Mouse (Mus musculus): ENCODE measurements around the gene Aqp8. TPM values are rescaled to one million over a fixed set of nuclear protein-coding genes. Genes with fewer than 3 reads are reported as not detected.

Aqp8 gene
- polyA plus RNA-seq, 1 experiment from 2014 or later = 1.4 TPM

- no peaks in the 10 kb centered on the region for H3K4me1 ChIP-seq (replicated peaks; ENCODE audit: control insufficient read depth, insufficient read depth, low read length)
- no peak for ATAC-seq (ENCODE audit: low FRiP score)
- no peak overlapping the region for H3K4me3 ChIP-seq (ENCODE audit: low read depth, low read length)
- no peak overlapping the region for H3K4me2 ChIP-seq (replicated peaks; ENCODE audit: low read depth, low read length)
- DNase-seq (ENCODE audit: low spot score) = no peak
- WGBS = 79% methylated on average over 4 of the region's 4 CpGs
- H3K9me3 ChIP-seq (ENCODE audit: control insufficient read depth, low read length) = no peaks in the 10 kb centered on the region
- H3K36me3 ChIP-seq (ENCODE audit: control insufficient read depth, insufficient read depth, low read length) = no peaks in the 10 kb centered on the region
- H3K27ac ChIP-seq (ENCODE audit: low read depth, low read length) = no peak overlapping the region
- H3K9ac ChIP-seq (ENCODE audit: low read depth, low read length) = no peak overlapping the region
- H3K27me3 ChIP-seq (ENCODE audit: control insufficient read depth, insufficient read depth, low read length) = no peaks in the 10 kb centered on the region
Observed at GRCm38 (mm10) chr7:123431206-123431605, 30.9 kb upstream of the Aqp8 start.

- ATAC-seq (ENCODE audit: low FRiP score) = no peak
- whole genome bisulfite sequencing = 100% methylated on average over 1 of the region's 1 CpGs
- no peak overlapping the region for H3K4me3 ChIP-seq (ENCODE audit: low read depth, low read length)
Observed at GRCm38 (mm10) chr7:123442079-123442478, 20.0 kb upstream of the Aqp8 start.

DNA sequence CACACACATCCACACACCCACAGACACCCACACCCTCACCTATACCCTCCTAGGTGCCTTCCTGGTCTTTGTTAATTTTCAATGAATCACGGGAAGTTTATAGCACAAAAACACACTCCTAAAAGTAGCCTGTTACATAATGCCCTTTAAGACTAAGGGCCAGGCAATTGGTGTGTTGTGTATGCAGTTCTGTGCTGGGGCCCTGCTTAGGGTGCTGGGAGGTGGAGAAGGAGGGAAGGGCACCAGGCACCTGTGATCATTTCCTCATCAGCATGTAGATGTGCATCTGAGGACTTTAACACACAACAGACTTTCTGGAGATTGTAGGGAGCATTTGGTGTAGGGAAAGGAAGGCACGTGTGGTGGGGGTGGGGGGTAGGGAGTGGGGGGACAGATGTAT is 13.3 kb upstream of the Aqp8 start:
- Histone ChIP-seq H3K4me1 (replicated peaks; ENCODE audit: control insufficient read depth, insufficient read depth, low read length) (no peaks in the 10 kb centered on the region), H3K4me2 (replicated peaks; ENCODE audit: low read depth, low read length) (no peak overlapping the region), H3K36me3 (ENCODE audit: control insufficient read depth, insufficient read depth, low read length) (no peaks in the 10 kb centered on the region), H3K9me3 (ENCODE audit: control insufficient read depth, low read length) (no peaks in the 10 kb centered on the region), H3K9ac (ENCODE audit: low read depth, low read length) (no peak overlapping the region), H3K4me3 (ENCODE audit: low read depth, low read length) (no peak overlapping the region), H3K27ac (ENCODE audit: low read depth, low read length) (no peak overlapping the region), H3K27me3 (ENCODE audit: control insufficient read depth, insufficient read depth, low read length) (no peaks in the 10 kb centered on the region)
- 91% methylated on average over 2 of the region's 2 CpGs for WGBS
- DNase-seq (ENCODE audit: low spot score) (no peak), ATAC-seq (ENCODE audit: low FRiP score) (no peak)

More at GRCm38 (mm10) chr7:123442079-123442478, 20.0 kb upstream of the Aqp8 start:
- H3K9ac ChIP-seq (ENCODE audit: low read depth, low read length) = no peak overlapping the region
- no peaks in the 10 kb centered on the region for H3K36me3 ChIP-seq (ENCODE audit: control insufficient read depth, insufficient read depth, low read length)
- H3K27me3 ChIP-seq (ENCODE audit: control insufficient read depth, insufficient read depth, low read length) = no peaks in the 10 kb centered on the region
- no peaks in the 10 kb centered on the region for H3K4me1 ChIP-seq (replicated peaks; ENCODE audit: control insufficient read depth, insufficient read depth, low read length)
- no peak for DNase-seq (ENCODE audit: low spot score)
- no peaks in the 10 kb centered on the region for H3K9me3 ChIP-seq (ENCODE audit: control insufficient read depth, low read length)
- no peak overlapping the region for H3K4me2 ChIP-seq (replicated peaks; ENCODE audit: low read depth, low read length)
- no peak overlapping the region for H3K27ac ChIP-seq (ENCODE audit: low read depth, low read length)

DNA sequence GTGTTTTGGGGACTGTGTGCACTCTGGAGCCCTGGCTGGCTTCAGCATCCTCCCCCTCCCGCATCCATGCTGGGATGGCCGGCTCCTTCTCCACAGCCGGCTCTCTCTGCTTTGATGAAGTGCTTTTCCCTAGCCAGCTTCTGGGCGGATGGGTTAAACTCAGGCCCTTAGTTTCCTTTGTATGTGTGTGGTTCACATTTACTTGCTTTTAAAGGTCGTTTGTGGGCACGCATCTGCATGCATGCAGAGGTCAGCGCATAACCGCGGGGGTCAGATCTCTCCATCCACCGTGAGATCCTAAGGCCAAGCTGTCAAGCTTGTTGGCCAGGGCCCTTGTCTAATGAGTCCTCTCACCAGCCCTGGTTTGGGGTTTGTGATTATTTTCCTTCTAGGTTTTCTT is 12.4 kb upstream of the Aqp8 start:
- Histone ChIP-seq H3K9me3 (ENCODE audit: control insufficient read depth, low read length) (no peaks in the 10 kb centered on the region), H3K4me3 (ENCODE audit: low read depth, low read length) (no peak overlapping the region), H3K4me1 (replicated peaks; ENCODE audit: control insufficient read depth, insufficient read depth, low read length) (no peaks in the 10 kb centered on the region), H3K27ac (ENCODE audit: low read depth, low read length) (no peak overlapping the region), H3K36me3 (ENCODE audit: control insufficient read depth, insufficient read depth, low read length) (no peaks in the 10 kb centered on the region), H3K4me2 (replicated peaks; ENCODE audit: low read depth, low read length) (no peak overlapping the region), H3K27me3 (ENCODE audit: control insufficient read depth, insufficient read depth, low read length) (no peaks in the 10 kb centered on the region), H3K9ac (ENCODE audit: low read depth, low read length) (no peak overlapping the region)
- 61% methylated on average over 10 of the region's 10 CpGs for WGBS
- DNase-seq (ENCODE audit: low spot score) (no peak), ATAC-seq (ENCODE audit: low FRiP score) (no peak)

GRCm38 (mm10) chr7:123450515-123450914 is 11.6 kb upstream of the Aqp8 start:
- H3K27me3 ChIP-seq (ENCODE audit: control insufficient read depth, insufficient read depth, low read length) = no peaks in the 10 kb centered on the region
- no peak overlapping the region for H3K27ac ChIP-seq (ENCODE audit: low read depth, low read length)
- H3K36me3 ChIP-seq (ENCODE audit: control insufficient read depth, insufficient read depth, low read length) = no peaks in the 10 kb centered on the region
- ATAC-seq (ENCODE audit: low FRiP score) (no peak), DNase-seq (ENCODE audit: low spot score) (no peak)
- no peaks in the 10 kb centered on the region for H3K9me3 ChIP-seq (ENCODE audit: control insufficient read depth, low read length)
- H3K4me1 ChIP-seq (replicated peaks; ENCODE audit: control insufficient read depth, insufficient read depth, low read length) = no peaks in the 10 kb centered on the region
- no peak overlapping the region for H3K4me2 ChIP-seq (replicated peaks; ENCODE audit: low read depth, low read length)
- H3K9ac ChIP-seq (ENCODE audit: low read depth, low read length) = no peak overlapping the region
- WGBS = 84% methylated on average over 2 of the region's 2 CpGs
- no peak overlapping the region for H3K4me3 ChIP-seq (ENCODE audit: low read depth, low read length)

DNA sequence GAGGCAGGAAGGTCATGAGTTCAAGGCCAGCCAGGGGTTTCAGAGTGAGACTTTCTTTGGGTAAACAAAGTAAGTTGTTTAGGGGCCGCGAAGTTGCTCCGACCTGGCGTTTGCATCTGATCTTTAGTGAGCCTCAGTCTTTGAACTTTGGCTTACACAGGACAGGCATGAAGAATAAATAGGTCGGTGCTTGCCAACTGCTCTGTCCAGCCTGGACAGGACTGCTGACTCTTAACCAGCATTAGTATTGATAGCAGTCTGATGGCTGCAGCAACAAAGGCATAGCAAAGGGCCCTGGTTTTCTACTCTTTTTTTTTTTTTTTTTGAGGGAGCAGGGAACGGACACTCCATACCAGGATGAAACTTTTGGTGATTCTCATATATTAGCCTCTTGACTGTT is 9.5 kb upstream of the Aqp8 start:
- 73% methylated on average over 6 of the region's 6 CpGs for WGBS
- Histone ChIP-seq H3K9ac (ENCODE audit: low read depth, low read length) (no peak overlapping the region), H3K4me1 (replicated peaks; ENCODE audit: control insufficient read depth, insufficient read depth, low read length) (no peaks in the 10 kb centered on the region), H3K9me3 (ENCODE audit: control insufficient read depth, low read length) (no peaks in the 10 kb centered on the region), H3K4me3 (ENCODE audit: low read depth, low read length) (no peak overlapping the region), H3K27me3 (ENCODE audit: control insufficient read depth, insufficient read depth, low read length) (no peaks in the 10 kb centered on the region), H3K27ac (ENCODE audit: low read depth, low read length) (no peak overlapping the region), H3K4me2 (replicated peaks; ENCODE audit: low read depth, low read length) (no peak overlapping the region), H3K36me3 (ENCODE audit: control insufficient read depth, insufficient read depth, low read length) (no peaks in the 10 kb centered on the region)
- ATAC-seq (ENCODE audit: low FRiP score) = no peak
- no peak for DNase-seq (ENCODE audit: low spot score)

DNA sequence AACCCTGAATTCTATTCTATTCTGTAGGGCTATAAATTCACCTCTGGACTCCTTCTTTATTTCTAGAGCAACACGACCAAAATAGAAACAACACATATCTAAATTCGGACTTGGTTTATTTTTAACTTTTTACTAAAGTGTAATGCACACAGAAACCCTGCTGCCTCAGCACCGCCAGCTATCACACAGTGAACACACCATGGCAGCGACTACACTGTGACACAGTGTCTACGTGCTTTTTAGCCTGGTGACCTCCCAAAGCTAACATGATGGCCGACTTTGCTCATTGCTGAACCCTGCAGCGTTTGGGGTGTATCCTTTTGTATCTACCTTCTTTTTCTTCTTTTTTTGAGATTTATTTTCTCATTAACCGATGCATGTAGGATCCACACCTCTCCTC is 9.0 kb upstream of the Aqp8 start:
- no peak overlapping the region for H3K4me2 ChIP-seq (replicated peaks; ENCODE audit: low read depth, low read length)

DNA sequence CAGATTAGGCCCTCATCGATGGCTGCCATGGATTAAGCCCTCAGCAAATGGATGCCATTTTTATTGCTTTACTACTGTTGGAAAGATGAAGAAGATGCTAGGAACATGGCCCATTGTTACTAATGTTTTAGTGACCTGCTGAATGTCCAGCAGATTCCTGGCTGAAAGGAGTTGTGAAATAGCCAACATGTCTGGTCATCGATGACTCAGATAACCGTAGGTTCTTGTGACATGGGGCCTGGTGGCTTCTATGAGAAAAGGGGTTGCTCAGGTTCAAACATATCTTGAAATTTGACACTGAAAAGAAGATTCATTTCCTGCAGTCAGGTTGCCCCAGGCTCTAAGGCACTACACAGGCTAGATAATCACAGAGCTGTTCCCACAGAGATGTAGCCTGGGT is 7.0 kb upstream of the Aqp8 start:
- no peak overlapping the region for H3K27ac ChIP-seq (ENCODE audit: low read depth, low read length)
- WGBS = 94% methylated on average over 3 of the region's 3 CpGs
- H3K9ac ChIP-seq (ENCODE audit: low read depth, low read length) = no peak overlapping the region
- H3K27me3 ChIP-seq (ENCODE audit: control insufficient read depth, insufficient read depth, low read length) = no peaks in the 10 kb centered on the region
- no peaks in the 10 kb centered on the region for H3K36me3 ChIP-seq (ENCODE audit: control insufficient read depth, insufficient read depth, low read length)
- DNase-seq (ENCODE audit: low spot score) (no peak), ATAC-seq (ENCODE audit: low FRiP score) (no peak)
- no peaks in the 10 kb centered on the region for H3K4me1 ChIP-seq (replicated peaks; ENCODE audit: control insufficient read depth, insufficient read depth, low read length)
- H3K9me3 ChIP-seq (ENCODE audit: control insufficient read depth, low read length) = no peaks in the 10 kb centered on the region
- no peak overlapping the region for H3K4me2 ChIP-seq (replicated peaks; ENCODE audit: low read depth, low read length)
- no peak overlapping the region for H3K4me3 ChIP-seq (ENCODE audit: low read depth, low read length)

More for the DNA sequence above, 9.0 kb upstream of the Aqp8 start:
- H3K27me3 ChIP-seq (ENCODE audit: control insufficient read depth, insufficient read depth, low read length) = no peaks in the 10 kb centered on the region
- no peak overlapping the region for H3K4me3 ChIP-seq (ENCODE audit: low read depth, low read length)
- 89% methylated on average over 8 of the region's 8 CpGs for WGBS
- H3K9ac ChIP-seq (ENCODE audit: low read depth, low read length) = no peak overlapping the region
- no peaks in the 10 kb centered on the region for H3K9me3 ChIP-seq (ENCODE audit: control insufficient read depth, low read length)
- H3K4me1 ChIP-seq (replicated peaks; ENCODE audit: control insufficient read depth, insufficient read depth, low read length) = no peaks in the 10 kb centered on the region
- ATAC-seq (ENCODE audit: low FRiP score) (no peak), DNase-seq (ENCODE audit: low spot score) (no peak)
- no peaks in the 10 kb centered on the region for H3K36me3 ChIP-seq (ENCODE audit: control insufficient read depth, insufficient read depth, low read length)
- no peak overlapping the region for H3K27ac ChIP-seq (ENCODE audit: low read depth, low read length)

DNA sequence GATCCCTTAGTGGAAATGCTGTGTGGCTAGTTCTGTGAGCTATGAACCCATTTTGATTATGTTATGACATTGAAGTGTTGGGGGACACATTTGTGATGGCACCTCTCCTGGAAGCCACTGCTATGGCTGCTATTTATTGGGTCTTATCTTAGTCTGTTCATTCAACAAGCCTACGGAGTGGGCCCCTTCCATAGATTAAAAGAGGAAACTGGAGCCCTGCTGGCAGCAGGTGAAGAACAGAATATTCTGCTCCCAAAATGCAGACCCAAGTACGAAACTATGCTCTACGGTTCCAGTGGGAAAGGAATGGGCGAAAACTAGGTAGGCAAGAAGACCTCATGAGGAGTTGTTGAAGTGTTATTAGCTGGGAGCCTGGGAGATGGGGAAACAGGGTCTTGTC is 3.8 kb upstream of the Aqp8 start:
- Histone ChIP-seq H3K27ac (ENCODE audit: low read depth, low read length) (no peak overlapping the region), H3K4me1 (replicated peaks; ENCODE audit: control insufficient read depth, insufficient read depth, low read length) (no peaks in the 10 kb centered on the region), H3K27me3 (ENCODE audit: control insufficient read depth, insufficient read depth, low read length) (no peaks in the 10 kb centered on the region), H3K9ac (ENCODE audit: low read depth, low read length) (no peak overlapping the region), H3K4me3 (ENCODE audit: low read depth, low read length) (no peak overlapping the region), H3K36me3 (ENCODE audit: control insufficient read depth, insufficient read depth, low read length) (no peaks in the 10 kb centered on the region), H3K9me3 (ENCODE audit: control insufficient read depth, low read length) (no peaks in the 10 kb centered on the region), H3K4me2 (replicated peaks; ENCODE audit: low read depth, low read length) (no peak overlapping the region)
- WGBS = 97% methylated on average over 4 of the region's 4 CpGs
- DNase-seq (ENCODE audit: low spot score) = no peak
- no peak for ATAC-seq (ENCODE audit: low FRiP score)
